Mouse (Mus musculus): ENCODE measurements around the gene Fbxl8.

DNA sequence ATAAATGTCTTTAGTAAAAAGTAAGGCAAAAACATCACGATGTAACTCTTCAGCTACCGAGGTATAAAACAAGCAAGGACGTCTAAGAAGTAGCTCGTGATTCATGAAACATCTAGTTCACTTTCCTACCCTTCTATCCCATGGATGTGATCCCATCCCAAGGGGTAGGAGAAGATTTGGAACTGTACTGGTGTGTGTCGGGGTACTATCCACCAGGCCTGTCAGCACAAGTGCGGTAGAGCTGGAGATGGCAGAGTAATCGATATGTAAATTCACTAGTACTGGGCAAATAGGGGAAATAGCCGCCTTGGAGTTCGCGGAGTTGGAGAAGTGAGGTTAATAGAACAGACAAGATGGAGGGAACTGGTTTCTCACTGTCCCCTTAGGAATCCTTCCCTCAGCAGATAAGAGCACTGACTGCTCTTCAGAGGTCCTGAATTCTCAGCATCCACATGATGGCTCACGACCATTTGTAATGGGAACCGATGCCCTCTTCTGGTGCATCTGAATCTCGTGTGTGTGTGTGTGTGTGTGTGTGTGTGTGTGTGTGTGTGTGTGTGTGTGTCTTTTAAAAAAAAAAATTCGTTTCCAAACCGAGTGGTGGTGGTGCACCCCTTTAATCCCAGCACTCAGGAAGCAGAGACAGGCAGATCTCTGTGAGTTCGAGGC lies 1.1 kb upstream of the Fbxl8 start:
- no peak for TF ChIP-seq POLR2A (IDR thresholded peaks at IDR 0.05; ENCODE audit: low read depth, low read length)
- TF ChIP-seq CTCF (IDR thresholded peaks at IDR 0.05; ENCODE audit: extremely low read depth, insufficient read depth, insufficient read length, insufficient replicate concordance), result no peak
